31 mouse cellular contexts compared by ENCODE assay signal in the genomic region with DNA sequence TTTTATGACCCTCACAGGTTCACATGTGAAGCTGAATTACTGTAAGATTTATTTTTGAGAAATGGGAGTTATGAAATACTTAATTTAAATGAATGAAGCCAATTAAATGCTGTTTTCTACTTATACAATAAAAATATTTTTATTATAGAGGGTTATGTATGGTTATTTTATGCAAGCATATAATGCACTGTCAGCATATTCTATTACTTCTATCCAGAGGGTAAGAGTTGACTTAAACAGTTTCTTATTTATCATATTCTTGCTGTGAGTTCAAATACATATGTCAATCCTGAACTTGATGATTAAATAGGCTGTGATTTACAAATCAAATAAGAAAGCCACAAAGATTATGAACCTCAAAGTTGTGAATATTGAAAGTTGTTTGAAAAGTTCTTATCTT.
"Had no signal": no experiment of that assay in that cellular context is flagged by ENCODE, and none has a peak within 500 bp of the region (broad histone marks: within the 10 kb centered on the region; RNA-seq: fewer than 3 reads in every experiment).

No protein-coding gene starts in this region.

- H3K27ac ChIP-seq: left cerebral cortex, adult 2 months; limb, embryonic 10.5 days; limb, embryonic 12.5 days; limb, embryonic 13.5 days; limb, embryonic 15.5 days; liver, embryonic 12.5 days; liver, embryonic 13.5 days; liver, embryonic 14.5 days; liver, embryonic 15.5 days; lung, embryonic 15.5 days; macrophage; midbrain, embryonic 10.5 days; midbrain, embryonic 12.5 days; midbrain, embryonic 13.5 days; midbrain, embryonic 15.5 days; neural tube, embryonic 12.5 days had no signal

- H3K9me3 ChIP-seq: limb, embryonic 10.5 days; limb, embryonic 12.5 days; limb, embryonic 13.5 days; limb, embryonic 15.5 days; liver, embryonic 12.5 days; liver, embryonic 13.5 days; liver, embryonic 15.5 days; lung, embryonic 15.5 days; midbrain, embryonic 10.5 days; midbrain, embryonic 12.5 days; midbrain, embryonic 13.5 days; midbrain, embryonic 15.5 days; neural tube, embryonic 12.5 days had no signal

- H3K4me1 ChIP-seq: limb, embryonic 10.5 days; limb, embryonic 12.5 days; limb, embryonic 13.5 days; limb, embryonic 15.5 days; liver, embryonic 12.5 days; liver, embryonic 13.5 days; liver, embryonic 15.5 days; lung, embryonic 15.5 days; midbrain, embryonic 10.5 days; midbrain, embryonic 12.5 days; midbrain, embryonic 15.5 days; neural tube, embryonic 12.5 days had no signal

- H3K9ac ChIP-seq: limb, embryonic 12.5 days; limb, embryonic 13.5 days; limb, embryonic 15.5 days; liver, embryonic 12.5 days; liver, embryonic 13.5 days; liver, embryonic 14.5 days; liver, embryonic 15.5 days; liver, postnatal 0 days; lung, embryonic 14.5 days; lung, embryonic 15.5 days; midbrain, embryonic 12.5 days; midbrain, embryonic 13.5 days; midbrain, embryonic 15.5 days; neural tube, embryonic 12.5 days had no signal

- DNase-seq: left cerebral cortex, postnatal 4 days; liver; liver, embryonic 13.5 days; liver, postnatal 0 days; lung, adult 18-20 months; lung, adult 2 months; lung, embryonic 14.5 days; lung, postnatal 10 days; lung, postnatal 14 days; lung, postnatal 36 days; lung, postnatal 4 days; midbrain, embryonic 14.5 days had no signal

- H3K4me2 ChIP-seq: limb, embryonic 12.5 days; limb, embryonic 13.5 days; limb, embryonic 15.5 days; liver, embryonic 11.5 days; liver, embryonic 12.5 days; liver, embryonic 13.5 days; liver, embryonic 15.5 days; lung, embryonic 14.5 days; lung, embryonic 15.5 days; midbrain, embryonic 11.5 days; midbrain, embryonic 12.5 days; midbrain, embryonic 13.5 days; midbrain, embryonic 15.5 days; neural tube, embryonic 12.5 days had no signal

- H3K36me3 ChIP-seq: limb, embryonic 10.5 days; limb, embryonic 12.5 days; limb, embryonic 13.5 days; limb, embryonic 15.5 days; liver, embryonic 12.5 days; liver, embryonic 13.5 days; liver, embryonic 15.5 days; lung, embryonic 15.5 days; midbrain, embryonic 10.5 days; midbrain, embryonic 12.5 days; midbrain, embryonic 13.5 days; midbrain, embryonic 15.5 days; neural tube, embryonic 12.5 days had no signal

- H3K27me3 ChIP-seq: limb, embryonic 12.5 days; limb, embryonic 13.5 days; limb, embryonic 15.5 days; liver, embryonic 12.5 days; liver, embryonic 13.5 days; liver, embryonic 15.5 days; lung, embryonic 15.5 days; megakaryocyte, embryonic 14.5 days; midbrain, embryonic 12.5 days; midbrain, embryonic 13.5 days; midbrain, embryonic 15.5 days; neural tube, embryonic 12.5 days had no signal

- H3K4me3 ChIP-seq: left cerebral cortex, adult 2 months; limb, embryonic 10.5 days; limb, embryonic 12.5 days; limb, embryonic 13.5 days; limb, embryonic 15.5 days; liver, embryonic 12.5 days; liver, embryonic 13.5 days; liver, embryonic 15.5 days; lung, embryonic 15.5 days; megakaryocyte, embryonic 14.5 days; midbrain, embryonic 10.5 days; midbrain, embryonic 12.5 days; midbrain, embryonic 13.5 days; midbrain, embryonic 15.5 days; myocyte; neural tube, embryonic 12.5 days had no signal
